Mouse (Mus musculus) heart, postnatal 25 days (tissue): Measurements from ENCODE around the gene Cir1. TPM values are rescaled to one million over a fixed set of nuclear protein-coding genes. Genes with fewer than 3 reads are reported as not detected.

Experiments used
- DNase-seq: peaks from one replicate; pipeline ENCODE4 v3.0.0; 2022; ENCODE audit warnings: low spot score
- intact Hi-C: fragments of 180-260 bp; cut with DNase I; formaldehyde crosslinking; loops from one replicate; pipeline ENCODE4 v1.15.1; 2025
- total RNA-seq, 2 experiments: library from RNA; stranded (reverse); gene quantifications; 2 replicates each; pipeline ENCODE4 v1.2.3; 2021

Gene Cir1
- total RNA-seq, 2 experiments from 2014 or later = 13.4 to 14.7 TPM

DNA sequence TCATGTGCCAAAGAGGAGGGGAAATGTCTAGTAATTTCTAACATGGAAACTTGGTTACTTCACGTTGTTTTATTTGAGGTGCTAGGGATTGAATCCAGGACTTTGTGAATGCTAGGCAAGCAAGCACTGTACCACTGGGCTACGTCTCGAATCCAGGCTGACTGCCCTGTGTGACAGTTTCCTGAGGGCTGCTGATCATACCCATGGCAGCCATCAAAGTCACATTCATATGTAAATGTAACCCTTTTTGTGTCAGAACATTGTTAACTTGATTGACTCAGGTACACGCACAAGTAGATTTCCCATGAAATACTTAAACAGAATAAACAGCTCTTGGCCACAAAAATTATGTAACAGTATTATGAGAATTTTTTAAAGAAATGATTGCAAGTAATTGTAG, 63.8 kb downstream of the Cir1 start:
- intact Hi-C loops = no loop called here
- no peak for DNase-seq

DNA sequence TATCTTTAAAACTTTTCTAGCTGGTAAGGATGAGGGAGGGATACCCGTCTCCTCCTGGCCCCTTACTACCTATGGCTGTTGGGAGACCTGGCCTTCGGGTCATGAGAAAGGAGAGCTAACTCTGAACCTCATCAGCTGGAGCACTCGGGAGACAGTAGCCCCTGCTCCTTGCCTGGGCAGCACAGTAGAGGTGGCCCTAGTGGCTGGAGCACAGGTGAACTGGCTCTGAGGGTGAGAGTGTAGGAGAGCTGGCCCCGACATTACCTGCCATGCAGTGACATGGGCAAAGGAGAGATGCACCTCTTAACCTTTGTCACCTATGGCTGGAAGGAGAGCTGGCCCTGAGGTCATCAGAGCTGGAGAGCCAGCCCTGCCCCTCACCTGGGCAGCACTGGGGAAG, 71.2 kb downstream of the Cir1 start:
- intact Hi-C loops = no loop called here
- no peak for DNase-seq

Other genes with a start within 250 kb of the Cir1 start
- gene Ola1, start 93.8 kb downstream of the Cir1 start, total RNA-seq = 10 to 100 TPM; 44.6 to 48.3 TPM
- gene Sp9, start 40.8 kb downstream of the Cir1 start, total RNA-seq = not detected
- 10 to 100 TPM; 19.0 to 21.7 TPM for gene Scrn3, start 100 bp downstream of the Cir1 start, total RNA-seq
- gene Gpr155, start 73.9 kb upstream of the Cir1 start, total RNA-seq = 10 to 100 TPM in 1 of 2 experiments, 1 to 10 TPM in 1; 9.9 to 12.3 TPM
- gene Wipf1, start 217.0 kb upstream of the Cir1 start, total RNA-seq = 10 to 100 TPM; 14.0 to 16.7 TPM